Mouse (Mus musculus) neural tube, embryonic 14.5 days (tissue): Measurements from ENCODE around the gene Slc43a3. TPM values are rescaled to one million over a fixed set of nuclear protein-coding genes. Genes with fewer than 3 reads are reported as not detected.

Source experiments
- ATAC-seq: fragments of 200-750 bp; cut with Nextera tagmentation; 2 replicates; pipeline ENCODE4 v1.8.0; 2017; ENCODE audit warnings: low read depth, mild to moderate bottlenecking, moderate TSS enrichment, moderate library complexity
- H3K27ac ChIP-seq: fragments of 300-500 bp; sonication (generic); 2 replicates; pipeline ENCODE4 v1.5.1; 2014; ENCODE audit warnings: low read depth, mild to moderate bottlenecking, control low read depth, low read length, moderate library complexity, mixed read lengths
- H3K27me3 ChIP-seq: fragments of 300-500 bp; sonication (generic); 2 replicates; pipeline ENCODE4 v1.6.1; 2014; ENCODE audit warnings: low read length; ENCODE audit not compliant: control insufficient read depth, insufficient read depth
- H3K36me3 ChIP-seq: fragments of 300-500 bp; sonication (generic); 2 replicates; pipeline ENCODE4 v1.6.1; 2014; ENCODE audit warnings: low read length, mixed read lengths; ENCODE audit not compliant: control insufficient read depth, insufficient read depth
- H3K4me1 ChIP-seq: fragments of 300-500 bp; sonication (generic); 2 replicates; pipeline ENCODE4 v1.6.1; 2014; ENCODE audit warnings: low read length; ENCODE audit not compliant: control insufficient read depth, insufficient read depth
- H3K4me2 ChIP-seq: fragments of 300-500 bp; sonication (generic); 2 replicates; pipeline ENCODE4 v1.6.1; 2014; ENCODE audit warnings: mild to moderate bottlenecking, low read depth, low read length, control low read depth
- H3K4me3 ChIP-seq: fragments of 300-500 bp; sonication (generic); 2 replicates; pipeline ENCODE4 v1.5.1; 2014; ENCODE audit warnings: low read depth, low read length, control low read depth, mixed read lengths
- H3K9ac ChIP-seq: fragments of 300-500 bp; sonication (generic); replicated peaks from 2 replicates; pipeline ENCODE4 v1.6.1; 2014; ENCODE audit warnings: low read depth, mild to moderate bottlenecking, control low read depth, low read length, mixed read lengths
- H3K9me3 ChIP-seq: fragments of 300-500 bp; sonication (generic); 2 replicates; pipeline ENCODE4 v1.6.1; 2016; ENCODE audit warnings: low read length; ENCODE audit not compliant: control insufficient read depth
- WGBS: fragments of 180-500 bp; shearing (Covaris S2); extraction: QIAGEN DNeasy Blood & Tissue Kit; methylation state at CpG from one replicate; pipeline ENCODE4 v1.1.7; 2014; 5-methylcytosine and 5-hydroxymethylcytosine counted together
- polyA plus RNA-seq: library from polyadenylated mRNA; unstranded; fragments of >200 nt; fragmentation: Nextera tagmentation; extraction: Ambion mirVana; gene quantifications from 2 replicates; pipeline ENCODE4 v1.2.1, GENCODE M21; 2014

Gene Slc43a3
- polyA plus RNA-seq = 2.5 and 7.1 TPM in 2 replicates

GRCm38 (mm10) chr2:84936474-84937429, at the start of gene Slc43a3:
Gene Slc43a3 (plus strand): TSS chr2:84936579.
- no peaks in the 10 kb centered on the region for H3K4me1 ChIP-seq
- WGBS = 28% methylated on average over 37 of the region's 38 CpGs
- H3K27ac ChIP-seq = no peak within 1 kb of the TSS
- peak; percentile 85 for ATAC-seq
- H3K4me2 ChIP-seq = peak within 1 kb of the TSS; percentile 32; the same call in 1 of the 2 replicates
- H3K9me3 ChIP-seq = no peaks in the 10 kb centered on the region
- no peaks in the 10 kb centered on the region for H3K36me3 ChIP-seq
- no peaks in the 10 kb centered on the region for H3K27me3 ChIP-seq
- H3K9ac ChIP-seq = no peak within 1 kb of the TSS
- peak within 1 kb of the TSS; percentile 15 for H3K4me3 ChIP-seq

DNA sequence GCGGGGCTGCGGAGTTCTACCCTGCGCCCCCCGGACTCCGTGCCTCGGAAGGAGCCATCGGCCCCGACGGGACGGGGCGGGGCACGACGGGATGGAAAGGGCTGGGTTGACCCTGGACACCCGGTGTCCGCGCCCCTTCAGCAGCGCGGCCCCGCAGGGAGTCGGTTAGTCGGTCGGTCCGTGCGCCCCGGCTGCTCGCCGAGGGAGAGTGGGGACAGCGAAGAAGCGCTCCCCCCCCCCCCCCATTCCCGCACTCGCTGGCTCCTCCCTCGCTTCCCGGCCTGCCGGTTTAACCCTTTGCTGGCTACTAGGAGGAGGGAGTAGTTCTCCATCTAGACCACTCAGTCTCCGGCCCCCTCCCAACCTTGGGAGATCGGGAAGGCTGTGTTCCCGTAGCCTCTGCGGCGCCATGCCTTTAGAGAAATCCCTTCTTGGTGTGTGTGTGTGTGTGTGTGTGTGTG, 49.5 kb upstream of the Slc43a3 start:
- peak overlapping the region; percentile 78 for H3K4me2 ChIP-seq
- peak overlapping the region; percentile 47 for H3K9ac ChIP-seq
- H3K27me3 ChIP-seq = peaks cover 41% of the 10 kb centered on the region
- peaks cover 22% of the 10 kb centered on the region for H3K4me1 ChIP-seq
- WGBS = 1% methylated on average over 27 of the region's 39 CpGs
- no peak overlapping the region for H3K27ac ChIP-seq
- no peaks in the 10 kb centered on the region for H3K36me3 ChIP-seq
- ATAC-seq = peak; percentile 51
- H3K4me3 ChIP-seq = peak overlapping the region; percentile 71
- H3K9me3 ChIP-seq = no peaks in the 10 kb centered on the region

GRCm38 (mm10) chr2:84887411-84888271, 48.7 kb upstream of the Slc43a3 start:
- Histone ChIP-seq H3K9ac (no peak overlapping the region), H3K27ac (no peak overlapping the region), H3K4me2 (peak overlapping the region; percentile 78), H3K9me3 (no peaks in the 10 kb centered on the region), H3K4me1 (peaks cover 22% of the 10 kb centered on the region), H3K4me3 (peak overlapping the region; percentile 71), H3K27me3 (peaks cover 41% of the 10 kb centered on the region), H3K36me3 (no peaks in the 10 kb centered on the region)
- under 1% methylated on average over 58 of the region's 58 CpGs for WGBS
- peak; percentile 36 for ATAC-seq

DNA sequence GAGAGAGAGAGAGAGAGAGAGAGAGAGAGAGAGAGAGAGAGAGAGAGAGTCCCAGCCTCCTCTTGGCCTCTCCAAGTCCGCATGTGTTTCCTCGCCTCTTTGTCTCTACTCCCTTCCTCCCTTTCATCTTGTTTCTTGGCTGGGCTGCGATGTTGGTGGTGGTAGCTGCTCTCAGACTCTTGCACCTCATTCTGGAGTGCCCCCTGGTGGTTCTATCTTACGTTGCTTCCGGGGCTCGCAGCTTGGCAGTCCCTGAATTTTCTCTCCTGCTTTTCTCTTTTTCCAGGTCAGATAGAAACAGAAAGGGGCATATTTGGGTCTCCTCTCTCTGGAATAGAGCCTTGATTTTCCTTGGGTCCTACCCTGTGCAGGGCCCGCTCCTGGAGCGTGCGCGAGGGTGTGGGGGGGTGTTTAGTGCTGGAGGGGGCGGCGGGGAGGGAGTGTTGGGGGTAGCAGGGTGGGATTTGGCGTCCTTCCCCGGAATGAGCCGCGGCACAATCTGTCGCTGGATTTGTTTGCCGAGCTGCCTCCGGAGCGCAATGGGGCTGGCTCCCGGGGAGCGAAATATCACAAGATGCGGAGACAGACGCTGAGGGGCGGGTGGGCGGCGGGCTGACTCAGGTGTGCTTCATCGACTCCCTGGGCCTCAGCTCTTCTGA, 47.6 kb upstream of the Slc43a3 start:
- H3K4me1 ChIP-seq = peaks cover 20% of the 10 kb centered on the region
- ATAC-seq = no peak; the same call in 1 of the 2 replicates
- H3K36me3 ChIP-seq = no peaks in the 10 kb centered on the region
- no peaks in the 10 kb centered on the region for H3K9me3 ChIP-seq
- H3K9ac ChIP-seq = no peak overlapping the region
- no peak overlapping the region for H3K27ac ChIP-seq
- H3K27me3 ChIP-seq = peaks cover 33% of the 10 kb centered on the region
- 3% methylated on average over 28 of the region's 28 CpGs for WGBS
- peak overlapping the region; percentile 23 for H3K4me3 ChIP-seq
- peak overlapping the region; percentile 45 for H3K4me2 ChIP-seq

DNA sequence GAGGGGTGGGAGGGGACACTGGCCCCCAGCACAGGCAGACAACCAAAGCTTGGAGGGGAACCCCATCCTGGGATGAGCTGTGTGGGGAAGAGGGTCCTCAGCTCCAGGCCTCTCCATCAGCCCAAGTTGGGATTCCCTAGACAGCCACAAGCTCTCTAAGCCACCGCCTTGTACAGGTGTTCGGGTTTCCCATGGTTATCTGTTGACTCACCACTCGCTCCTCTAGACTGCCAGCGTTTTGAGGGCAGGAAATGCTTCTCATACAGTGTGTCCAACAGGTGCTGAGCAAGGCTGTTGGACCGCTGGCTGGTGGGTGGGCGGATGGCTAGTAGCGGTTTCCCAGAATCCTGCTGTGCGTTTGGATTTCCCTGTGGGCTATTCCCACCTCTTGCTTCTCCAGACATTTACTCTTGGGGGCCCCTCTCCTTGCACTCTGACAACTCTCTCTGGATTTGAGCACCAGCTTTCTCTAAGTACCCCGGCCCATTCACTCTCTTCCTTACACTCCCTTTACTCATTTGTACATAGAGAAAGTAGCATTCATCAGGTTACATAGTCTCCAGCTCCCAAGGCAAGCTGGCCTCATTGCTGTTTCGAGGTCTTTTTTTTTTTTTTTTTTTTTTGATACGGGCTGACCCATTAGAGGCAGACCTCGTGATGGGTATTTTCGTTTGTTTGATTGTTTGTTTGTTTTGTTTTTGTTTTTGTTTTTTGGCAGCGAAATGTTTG, 46.9 kb upstream of the Slc43a3 start:
- Histone ChIP-seq H3K36me3 (no peaks in the 10 kb centered on the region), H3K27me3 (peaks cover 26% of the 10 kb centered on the region), H3K4me2 (peak overlapping the region; percentile 45), H3K27ac (no peak overlapping the region), H3K4me3 (peak overlapping the region; percentile 23; the same call in 1 of the 2 replicates), H3K9me3 (no peaks in the 10 kb centered on the region), H3K4me1 (peaks cover 20% of the 10 kb centered on the region), H3K9ac (no peak overlapping the region)
- ATAC-seq = no peak
- 12% methylated on average over 14 of the region's 14 CpGs for WGBS

- Histone ChIP-seq H3K36me3 (no peaks in the 10 kb centered on the region), H3K27me3 (peaks cover 21% of the 10 kb centered on the region), H3K9ac (no peak overlapping the region), H3K27ac (no peak overlapping the region), H3K4me1 (peaks cover 20% of the 10 kb centered on the region), H3K4me2 (no peak overlapping the region), H3K4me3 (no peak overlapping the region), H3K9me3 (no peaks in the 10 kb centered on the region)
- peak; percentile 38; the same call in 1 of the 2 replicates for ATAC-seq
- WGBS = 4% methylated on average over 5 of the region's 5 CpGs
These were observed 46.4 kb upstream of the Slc43a3 start for GRCm38 (mm10) chr2:84890045-84890340.

DNA sequence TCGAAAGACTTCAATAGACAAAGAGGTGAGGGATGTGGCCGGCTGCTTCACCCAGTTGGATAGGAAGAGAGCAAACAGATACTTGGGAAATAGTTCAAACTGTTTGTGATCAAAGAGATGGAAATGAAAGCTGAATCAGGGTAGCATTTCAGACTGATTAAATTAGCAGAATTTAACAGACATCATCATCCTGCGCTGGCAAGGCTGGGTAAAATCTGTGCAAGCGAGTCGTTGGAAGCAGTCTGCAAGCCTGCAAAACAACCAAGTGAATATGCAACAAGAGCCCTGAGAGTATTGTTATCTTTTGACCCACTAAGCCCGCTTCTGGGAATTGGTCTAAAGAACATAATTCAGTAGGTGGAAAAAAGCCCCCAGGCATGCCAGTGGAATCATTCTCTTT, 43.0 kb upstream of the Slc43a3 start:
- H3K4me3 ChIP-seq = no peak overlapping the region
- no peaks in the 10 kb centered on the region for H3K36me3 ChIP-seq
- H3K4me1 ChIP-seq = peaks cover 8% of the 10 kb centered on the region; the same call in 1 of the 2 replicates
- no peaks in the 10 kb centered on the region for H3K9me3 ChIP-seq
- H3K27ac ChIP-seq = no peak overlapping the region
- H3K9ac ChIP-seq = no peak overlapping the region
- peaks cover 7% of the 10 kb centered on the region for H3K27me3 ChIP-seq
- ATAC-seq = no peak
- H3K4me2 ChIP-seq = no peak overlapping the region
- 63% methylated on average over 6 of the region's 6 CpGs for WGBS

GRCm38 (mm10) chr2:84895495-84896198, 40.7 kb upstream of the Slc43a3 start:
- 70% methylated on average over 4 of the region's 4 CpGs for WGBS
- no peak overlapping the region for H3K4me3 ChIP-seq
- no peak for ATAC-seq
- no peaks in the 10 kb centered on the region for H3K36me3 ChIP-seq
- H3K27me3 ChIP-seq = no peaks in the 10 kb centered on the region
- no peak overlapping the region for H3K9ac ChIP-seq
- no peak overlapping the region for H3K4me2 ChIP-seq
- no peaks in the 10 kb centered on the region for H3K9me3 ChIP-seq
- no peak overlapping the region for H3K27ac ChIP-seq
- H3K4me1 ChIP-seq = no peaks in the 10 kb centered on the region
